Mouse (Mus musculus) stomach, embryonic 15.5 days (tissue): ENCODE measurements around the gene Sugct. TPM values are rescaled to one million over a fixed set of nuclear protein-coding genes. Genes with fewer than 3 reads are reported as not detected.
A peak's percentile ranks its signal among the peaks of the same experiment; 100 is the strongest.

Experiments
- ATAC-seq: fragments of 200-750 bp; cut with Nextera tagmentation; 2 replicates; pipeline ENCODE4 v1.8.0; 2017; ENCODE audit warnings: low read depth, moderate number of reproducible peaks, moderate TSS enrichment; ENCODE audit not compliant: insufficient read depth, low FRiP score
- H3K27ac ChIP-seq: fragments of 300-500 bp; sonication (generic); 2 replicates; pipeline ENCODE4 v1.5.1; 2015; ENCODE audit warnings: mild to moderate bottlenecking, inconsistent platforms
- H3K27me3 ChIP-seq: fragments of 300-500 bp; sonication (generic); replicated peaks from 2 replicates; pipeline ENCODE4 v1.6.1; 2015; ENCODE audit warnings: inconsistent platforms
- H3K36me3 ChIP-seq: fragments of 300-500 bp; sonication (generic); 2 replicates; pipeline ENCODE4 v1.6.1; 2015; ENCODE audit warnings: inconsistent platforms
- H3K4me1 ChIP-seq: fragments of 300-500 bp; sonication (generic); 2 replicates; pipeline ENCODE4 v1.6.1; 2015; ENCODE audit warnings: inconsistent platforms
- H3K4me2 ChIP-seq: fragments of 300-500 bp; sonication (generic); 2 replicates; pipeline ENCODE4 v1.6.1; 2015; ENCODE audit warnings: mild to moderate bottlenecking, inconsistent platforms
- H3K4me3 ChIP-seq: fragments of 300-500 bp; sonication (generic); replicated peaks from 2 replicates; pipeline ENCODE4 v1.5.1; 2015; ENCODE audit warnings: inconsistent platforms
- H3K9ac ChIP-seq: fragments of 300-500 bp; sonication (generic); 2 replicates; pipeline ENCODE4 v1.6.1; 2015; ENCODE audit warnings: inconsistent platforms
- H3K9me3 ChIP-seq: fragments of 300-500 bp; sonication (generic); 2 replicates; pipeline ENCODE4 v1.6.1; 2016; ENCODE audit warnings: inconsistent platforms
- WGBS: fragments of 180-500 bp; shearing (Covaris S2); methylation state at CpG from one replicate; pipeline ENCODE4 v1.1.7; 2015; 5-methylcytosine and 5-hydroxymethylcytosine counted together
- polyA plus RNA-seq: library from polyadenylated mRNA; unstranded; fragments of >200 nt; fragmentation: Nextera tagmentation; extraction: Ambion mirVana; gene quantifications from 2 replicates; pipeline ENCODE4 v1.2.1, GENCODE M21; 2015

Sugct gene
- polyA plus RNA-seq, 1 experiment from 2014 or later, result 5.5 TPM

GRCm38 (mm10) chr13:17065552-17065951, 629.8 kb downstream of the Sugct start:
- H3K4me1 ChIP-seq, result no peaks in the 10 kb centered on the region
- no peak overlapping the region for H3K27ac ChIP-seq
- H3K4me3 ChIP-seq, result no peak overlapping the region
- no peaks in the 10 kb centered on the region for H3K27me3 ChIP-seq
- no peak overlapping the region for H3K9ac ChIP-seq
- 69% methylated on average over 3 of the region's 3 CpGs for WGBS
- H3K4me2 ChIP-seq, result no peak overlapping the region
- H3K36me3 ChIP-seq, result no peaks in the 10 kb centered on the region
- ATAC-seq, result no peak
- H3K9me3 ChIP-seq, result no peaks in the 10 kb centered on the region

- Histone ChIP-seq H3K4me2 (no peak overlapping the region), H3K9ac (no peak overlapping the region), H3K36me3 (no peaks in the 10 kb centered on the region), H3K9me3 (no peaks in the 10 kb centered on the region), H3K27ac (no peak overlapping the region), H3K4me3 (no peak overlapping the region), H3K4me1 (no peaks in the 10 kb centered on the region), H3K27me3 (no peaks in the 10 kb centered on the region)
- no peak for ATAC-seq
- WGBS, result 91% methylated on average over 2 of the region's 2 CpGs
Observed at GRCm38 (mm10) chr13:17056650-17057049, 638.7 kb downstream of the Sugct start.

- 66% methylated on average over 3 of the region's 3 CpGs for WGBS
- Histone ChIP-seq H3K4me1 (no peaks in the 10 kb centered on the region), H3K4me3 (no peak overlapping the region), H3K9ac (no peak overlapping the region), H3K27me3 (no peaks in the 10 kb centered on the region), H3K27ac (no peak overlapping the region), H3K36me3 (no peaks in the 10 kb centered on the region), H3K9me3 (no peaks in the 10 kb centered on the region), H3K4me2 (no peak overlapping the region)
- ATAC-seq, result no peak
Observed at GRCm38 (mm10) chr13:17043426-17044224, 651.7 kb downstream of the Sugct start.

GRCm38 (mm10) chr13:17042332-17042731, 653.0 kb downstream of the Sugct start:
- H3K36me3 ChIP-seq, result no peaks in the 10 kb centered on the region
- no peaks in the 10 kb centered on the region for H3K4me1 ChIP-seq
- ATAC-seq, result no peak
- H3K4me3 ChIP-seq, result no peak overlapping the region
- 64% methylated on average over 2 of the region's 2 CpGs for WGBS
- no peaks in the 10 kb centered on the region for H3K27me3 ChIP-seq
- no peak overlapping the region for H3K27ac ChIP-seq
- H3K9ac ChIP-seq, result no peak overlapping the region
- no peaks in the 10 kb centered on the region for H3K9me3 ChIP-seq
- no peak overlapping the region for H3K4me2 ChIP-seq

GRCm38 (mm10) chr13:17039727-17040126, 655.6 kb downstream of the Sugct start:
- Histone ChIP-seq H3K36me3 (no peaks in the 10 kb centered on the region), H3K9me3 (no peaks in the 10 kb centered on the region), H3K9ac (no peak overlapping the region), H3K27me3 (no peaks in the 10 kb centered on the region), H3K4me1 (no peaks in the 10 kb centered on the region), H3K4me2 (no peak overlapping the region), H3K4me3 (no peak overlapping the region), H3K27ac (no peak overlapping the region)
- ATAC-seq, result no peak
- WGBS, result 71% methylated on average over 2 of the region's 2 CpGs

GRCm38 (mm10) chr13:17038341-17038740, 657.0 kb downstream of the Sugct start:
- H3K27ac ChIP-seq, result no peak overlapping the region
- no peaks in the 10 kb centered on the region for H3K36me3 ChIP-seq
- H3K9ac ChIP-seq, result no peak overlapping the region
- H3K9me3 ChIP-seq, result no peaks in the 10 kb centered on the region
- H3K4me3 ChIP-seq, result no peak overlapping the region
- no peak overlapping the region for H3K4me2 ChIP-seq
- ATAC-seq, result no peak
- WGBS, result 67% methylated on average over 4 of the region's 4 CpGs
- no peaks in the 10 kb centered on the region for H3K27me3 ChIP-seq
- H3K4me1 ChIP-seq, result no peaks in the 10 kb centered on the region

GRCm38 (mm10) chr13:17037899-17038298, 657.5 kb downstream of the Sugct start:
- H3K4me2 ChIP-seq, result no peak overlapping the region
- H3K27ac ChIP-seq, result no peak overlapping the region
- H3K4me3 ChIP-seq, result no peak overlapping the region
- H3K9ac ChIP-seq, result no peak overlapping the region
- no peaks in the 10 kb centered on the region for H3K36me3 ChIP-seq
- 56% methylated on average over 3 of the region's 3 CpGs for WGBS
- H3K27me3 ChIP-seq, result no peaks in the 10 kb centered on the region
- H3K9me3 ChIP-seq, result no peaks in the 10 kb centered on the region
- ATAC-seq, result no peak
- no peaks in the 10 kb centered on the region for H3K4me1 ChIP-seq

- no peak for ATAC-seq
- H3K4me1 ChIP-seq, result no peaks in the 10 kb centered on the region
- H3K9ac ChIP-seq, result no peak overlapping the region
- H3K4me3 ChIP-seq, result no peak overlapping the region
- H3K27ac ChIP-seq, result no peak overlapping the region
- no peaks in the 10 kb centered on the region for H3K27me3 ChIP-seq
- H3K36me3 ChIP-seq, result no peaks in the 10 kb centered on the region
- H3K4me2 ChIP-seq, result no peak overlapping the region
- 71% methylated on average over 1 of the region's 1 CpGs for WGBS
- H3K9me3 ChIP-seq, result no peaks in the 10 kb centered on the region
Observed at GRCm38 (mm10) chr13:17030761-17031160, 664.6 kb downstream of the Sugct start.

- H3K4me2 ChIP-seq, result no peak overlapping the region
- H3K9ac ChIP-seq, result no peak overlapping the region
- WGBS, result 37% methylated on average over 3 of the region's 3 CpGs
- no peak overlapping the region for H3K27ac ChIP-seq
- no peaks in the 10 kb centered on the region for H3K27me3 ChIP-seq
- H3K4me3 ChIP-seq, result no peak overlapping the region
- ATAC-seq, result peak; percentile 59; the same call in 1 of the 2 replicates
- no peaks in the 10 kb centered on the region for H3K36me3 ChIP-seq
- no peaks in the 10 kb centered on the region for H3K4me1 ChIP-seq
- no peaks in the 10 kb centered on the region for H3K9me3 ChIP-seq
Observed at GRCm38 (mm10) chr13:17028595-17028994, 666.8 kb downstream of the Sugct start.

- H3K27me3 ChIP-seq, result no peaks in the 10 kb centered on the region
- H3K9ac ChIP-seq, result no peak overlapping the region
- H3K4me2 ChIP-seq, result no peak overlapping the region
- H3K36me3 ChIP-seq, result no peaks in the 10 kb centered on the region
- no peak overlapping the region for H3K4me3 ChIP-seq
- H3K27ac ChIP-seq, result no peak overlapping the region
- no peaks in the 10 kb centered on the region for H3K9me3 ChIP-seq
- peak; percentile 98 for ATAC-seq
- H3K4me1 ChIP-seq, result no peaks in the 10 kb centered on the region
- WGBS, result 80% methylated on average over 4 of the region's 4 CpGs
Observed at GRCm38 (mm10) chr13:17027846-17028529, 667.4 kb downstream of the Sugct start.

- no peaks in the 10 kb centered on the region for H3K27me3 ChIP-seq
- H3K4me3 ChIP-seq, result no peak overlapping the region
- ATAC-seq, result no peak
- no peaks in the 10 kb centered on the region for H3K36me3 ChIP-seq
- no peaks in the 10 kb centered on the region for H3K9me3 ChIP-seq
- no peak overlapping the region for H3K4me2 ChIP-seq
- WGBS, result 71% methylated on average over 2 of the region's 2 CpGs
- no peak overlapping the region for H3K27ac ChIP-seq
- H3K9ac ChIP-seq, result no peak overlapping the region
- H3K4me1 ChIP-seq, result no peaks in the 10 kb centered on the region
Observed at GRCm38 (mm10) chr13:17027001-17027400, 668.4 kb downstream of the Sugct start.

GRCm38 (mm10) chr13:16996464-16996863, 698.9 kb downstream of the Sugct start:
- H3K27me3 ChIP-seq, result no peaks in the 10 kb centered on the region
- H3K4me1 ChIP-seq, result no peaks in the 10 kb centered on the region
- H3K36me3 ChIP-seq, result no peaks in the 10 kb centered on the region
- H3K27ac ChIP-seq, result no peak overlapping the region
- H3K9ac ChIP-seq, result no peak overlapping the region
- no peak for ATAC-seq
- no peak overlapping the region for H3K4me3 ChIP-seq
- H3K9me3 ChIP-seq, result no peaks in the 10 kb centered on the region
- no peak overlapping the region for H3K4me2 ChIP-seq
- 88% methylated on average over 2 of the region's 2 CpGs for WGBS
